Mouse (Mus musculus) left cerebral cortex, adult 2 months (tissue): ENCODE measurements around the gene Tbc1d19. TPM values are rescaled to one million over a fixed set of nuclear protein-coding genes. Genes with fewer than 3 reads are reported as not detected.

Source experiments
- DNase-seq, 2 experiments: peaks; one replicate each; pipeline ENCODE4 v3.0.0; 2021 to 2022; ENCODE audit warnings: low spot score in 2 of 2, mixed read lengths in 1 of 2; ENCODE audit errors: extremely low spot score in 1 of 2
- H3K27ac ChIP-seq: fragments of 200-600 bp; 2 replicates; pipeline ENCODE4 v1.8.1; 2022
- H3K4me3 ChIP-seq: fragments of 200-600 bp; 2 replicates; pipeline ENCODE4 v1.8.1; 2022
- CTCF ChIP-seq: fragments of 200-600 bp; IDR thresholded peaks from 2 replicates; pipeline ENCODE4 v1.8.1; 2022; ENCODE audit warnings: antibody characterized with exemption, mild to moderate bottlenecking, moderate library complexity
- intact Hi-C: fragments of 180-260 bp; cut with DNase I; formaldehyde crosslinking; loops from one replicate; pipeline ENCODE4 v1.15.1; 2025
- long read RNA-seq, 2 experiments: library from polyadenylated mRNA; stranded (forward); transcript quantifications; one replicate each; pipeline ENCODE4 v2.0.0; 2021; ENCODE audit warnings: borderline mapping rate in 2 of 2
- total RNA-seq, 2 experiments: library from RNA; stranded (reverse); gene quantifications; 2 replicates each; pipeline ENCODE4 v1.2.3; 2021

Gene Tbc1d19
- total RNA-seq, result 10 to 100 TPM; 45.2 to 48.7 TPM
- long read RNA-seq, experiment 1, transcript Tbc1d19-201 (21 exons, 2,273 nt), result major isoform, 11 of 21 reads
- long read RNA-seq, experiment 1, partial matches to known transcripts, result 2 of 21 reads
- long read RNA-seq, experiment 1, other reads (novel, unspliced or antisense), result 8 of 21 reads
- long read RNA-seq, experiment 2, transcript Tbc1d19-201 (21 exons, 2,273 nt), result major isoform, 10 of 22 reads
- long read RNA-seq, experiment 2, partial matches to known transcripts, result 1 of 22 reads
- long read RNA-seq, experiment 2, other reads (novel, unspliced or antisense), result 11 of 22 reads

DNA sequence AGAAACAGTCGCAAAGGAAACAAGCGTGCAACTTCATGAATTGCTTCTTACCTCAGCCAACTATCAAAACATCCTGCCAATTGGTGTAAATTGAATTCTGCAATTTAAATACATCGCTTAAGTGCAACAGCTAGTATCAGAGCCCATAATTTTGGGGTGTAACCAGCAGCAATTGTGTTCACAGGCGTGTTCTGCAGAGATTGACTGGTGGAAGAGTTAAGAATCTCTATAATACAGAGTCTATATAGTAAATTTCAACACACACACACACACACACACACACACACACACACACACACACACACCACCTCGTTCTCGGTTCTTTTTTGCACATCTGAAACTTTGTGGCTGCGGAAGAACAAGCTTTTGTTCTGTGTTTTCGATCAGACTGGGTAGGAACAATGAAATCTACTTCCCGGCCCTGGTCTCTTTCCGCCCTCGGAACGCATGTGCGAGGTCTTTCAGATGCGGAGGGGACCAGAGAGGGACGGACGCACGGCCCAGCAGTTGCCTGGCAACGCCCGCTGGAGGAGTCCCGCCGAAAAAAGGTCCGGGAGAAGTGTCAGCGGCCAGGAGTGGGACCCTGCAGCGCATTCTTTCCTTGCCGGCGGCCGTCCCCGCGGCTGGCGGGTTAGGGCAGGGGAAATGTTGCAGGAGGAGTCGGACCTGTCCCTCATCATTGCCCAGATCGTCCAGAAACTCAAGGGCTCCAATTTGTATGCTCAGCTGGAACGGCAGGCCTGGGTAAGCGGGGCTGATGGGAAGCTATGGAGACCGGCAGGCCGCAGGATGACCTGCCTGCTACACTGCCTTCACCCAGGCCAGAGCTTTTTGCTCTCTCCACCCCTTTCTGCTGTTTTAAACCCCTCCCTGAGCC lies at the start of gene Tbc1d19:
Gene Tbc1d19, plus strand, starts transcription at position 492 of the 877 bp plus-strand sequence.
- intact Hi-C loops, result no loop called here
- no peak for TF ChIP-seq CTCF
- peak; percentile 85 to 87 for DNase-seq
- peak within 1 kb of the TSS; percentile 94 for H3K4me3 ChIP-seq
- H3K27ac ChIP-seq, result peak within 1 kb of the TSS; percentile 20; the same call in 1 of the 2 replicates

DNA sequence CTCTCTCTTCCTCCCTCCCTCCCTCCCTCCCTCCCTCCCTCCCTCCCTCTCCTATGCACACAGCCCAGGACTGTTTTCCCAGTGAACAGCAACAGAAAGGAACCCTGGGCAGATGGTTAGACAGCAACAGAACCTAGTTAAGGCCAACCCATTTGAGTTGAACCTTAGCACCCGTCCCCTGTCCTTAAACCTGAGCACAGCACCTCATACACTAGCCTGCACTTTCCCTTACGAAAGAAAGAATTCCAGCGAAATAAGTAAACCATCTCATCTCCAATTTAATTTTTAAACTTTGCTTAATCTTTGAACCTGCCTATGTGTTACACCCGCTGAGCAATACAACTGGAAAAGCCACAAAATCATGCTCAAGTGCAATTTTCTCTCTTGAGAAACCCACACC lies 49.5 kb upstream of the Tbc1d19 start:
- intact Hi-C loops, result no loop called here
- Histone ChIP-seq H3K4me3 (no peak overlapping the region), H3K27ac (no peak overlapping the region)
- DNase-seq, result no peak
- TF ChIP-seq CTCF, result no peak

DNA sequence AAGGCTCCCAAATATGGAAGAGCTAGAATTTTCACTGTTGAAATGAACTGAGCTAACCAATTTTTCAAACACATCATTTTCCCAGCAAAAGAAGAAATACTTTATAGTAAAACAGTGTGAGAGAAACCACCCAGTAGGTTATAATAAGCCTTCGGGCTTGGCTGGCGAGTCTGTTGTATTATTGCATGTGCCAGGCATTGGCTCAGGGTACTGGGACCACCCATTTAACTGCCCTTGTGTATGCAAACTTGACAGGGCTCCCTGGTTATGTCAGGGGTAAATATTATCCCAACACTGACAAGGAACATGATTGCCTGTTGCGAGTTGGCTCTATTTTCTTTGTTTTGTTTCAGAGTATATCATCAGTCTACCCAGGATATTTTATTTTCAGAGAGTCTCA lies 48.5 kb upstream of the Tbc1d19 start:
- intact Hi-C loops, result no loop called here
- no peak for DNase-seq
- no peak overlapping the region for H3K4me3 ChIP-seq
- no peak for TF ChIP-seq CTCF
- no peak overlapping the region for H3K27ac ChIP-seq

DNA sequence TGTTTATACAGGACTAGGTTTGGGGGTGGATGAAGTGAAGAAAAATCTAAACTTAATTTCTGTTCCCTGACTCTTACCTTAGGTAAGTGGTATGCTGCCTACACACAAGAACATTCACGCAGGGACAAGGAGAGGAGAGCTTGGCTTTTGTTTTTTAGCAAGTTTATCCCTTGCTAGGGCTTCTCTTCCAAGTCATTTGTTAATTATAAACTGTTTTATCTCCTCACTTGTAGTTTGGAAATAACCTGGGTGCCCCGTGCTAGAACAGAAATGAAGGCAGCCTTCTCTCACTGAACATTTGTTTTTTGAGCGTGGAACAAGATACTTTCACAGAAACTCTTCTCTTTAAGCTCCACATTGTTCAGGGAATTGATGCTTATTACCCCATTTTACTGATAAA lies 48.1 kb upstream of the Tbc1d19 start:
- DNase-seq, result no peak
- Histone ChIP-seq H3K27ac (no peak overlapping the region), H3K4me3 (no peak overlapping the region)
- intact Hi-C loops, result no loop called here
- no peak for TF ChIP-seq CTCF

DNA sequence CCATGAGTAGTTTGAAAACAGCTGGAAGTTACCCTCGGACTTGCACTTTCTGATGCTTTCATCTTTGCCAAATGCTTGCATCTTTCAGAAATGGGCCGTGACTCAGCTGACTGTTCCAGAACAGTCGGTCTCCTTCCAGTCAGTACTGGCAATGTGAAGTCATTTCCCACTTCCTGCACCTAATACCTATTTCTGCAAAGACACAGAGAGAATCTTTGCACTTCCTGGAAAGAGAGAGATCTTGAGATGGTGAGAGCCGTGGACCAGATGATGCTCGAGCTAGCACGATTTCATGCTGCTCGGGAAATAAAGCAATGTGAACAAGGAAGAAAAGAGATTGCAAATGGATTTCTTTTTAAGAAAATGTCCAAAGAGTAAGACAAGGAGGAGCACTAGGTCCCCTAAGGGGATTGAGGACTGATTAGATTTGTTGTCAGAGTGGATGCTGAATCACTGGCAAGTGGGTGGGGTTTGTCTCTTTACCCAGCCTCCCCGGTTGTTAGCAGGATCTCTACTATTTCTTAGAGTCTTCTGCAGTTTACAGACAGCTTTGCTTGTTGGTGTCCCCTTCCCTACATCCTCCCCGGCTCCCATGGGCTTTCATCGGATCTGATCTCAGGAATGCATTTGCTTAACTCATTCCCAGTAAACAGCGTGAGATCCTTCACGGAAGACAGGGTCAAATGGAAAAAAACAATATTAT lies 24.4 kb upstream of the Tbc1d19 start:
- intact Hi-C loops, result no loop called here
- no peak overlapping the region for H3K4me3 ChIP-seq
- no peak for DNase-seq
- H3K27ac ChIP-seq, result no peak overlapping the region
- TF ChIP-seq CTCF, result no peak

DNA sequence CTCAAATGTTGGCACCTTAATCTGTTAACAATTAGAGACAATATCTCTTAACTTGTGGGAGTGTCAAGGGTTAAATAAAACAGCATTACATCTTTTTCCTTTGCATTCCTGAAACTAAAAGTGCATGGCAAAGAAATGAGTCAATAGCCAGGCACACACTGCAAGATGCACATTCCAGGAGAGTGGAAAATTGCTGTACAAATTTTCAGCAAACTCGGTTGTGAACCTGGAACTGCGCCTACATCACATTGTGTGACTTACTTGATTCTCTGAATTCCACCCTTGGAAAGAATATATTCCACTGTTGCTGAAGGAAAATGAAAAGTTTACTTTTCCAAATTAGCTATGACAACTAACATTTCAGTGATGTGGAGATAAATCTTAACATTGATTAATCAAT lies 8.0 kb upstream of the Tbc1d19 start:
- Histone ChIP-seq H3K4me3 (no peak overlapping the region), H3K27ac (no peak overlapping the region)
- no peak for TF ChIP-seq CTCF
- no peak for DNase-seq
- intact Hi-C loops, result no loop called here

DNA sequence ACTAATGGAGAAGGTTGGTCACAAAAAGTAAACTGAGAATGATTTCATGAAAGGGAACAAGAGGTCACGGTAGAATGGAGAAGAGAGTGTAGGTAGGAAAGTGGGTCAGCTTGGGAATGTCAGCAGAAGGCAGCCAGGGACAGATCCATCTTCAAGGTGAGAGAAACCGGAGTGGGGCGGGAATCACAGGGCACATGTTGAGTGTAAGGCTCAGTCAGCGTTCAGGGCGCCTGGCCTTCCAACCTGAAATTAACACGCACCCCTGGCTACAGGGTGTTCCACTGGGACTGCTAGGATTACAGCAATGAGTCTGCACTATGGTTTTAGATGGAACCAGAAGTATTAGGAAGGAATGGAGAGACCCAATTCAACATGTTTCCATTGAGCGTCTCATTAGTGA lies 10.3 kb downstream of the Tbc1d19 start:
- intact Hi-C loops, result no loop called here
- no peak for TF ChIP-seq CTCF
- H3K4me3 ChIP-seq, result no peak overlapping the region
- no peak overlapping the region for H3K27ac ChIP-seq
- DNase-seq, result no peak

DNA sequence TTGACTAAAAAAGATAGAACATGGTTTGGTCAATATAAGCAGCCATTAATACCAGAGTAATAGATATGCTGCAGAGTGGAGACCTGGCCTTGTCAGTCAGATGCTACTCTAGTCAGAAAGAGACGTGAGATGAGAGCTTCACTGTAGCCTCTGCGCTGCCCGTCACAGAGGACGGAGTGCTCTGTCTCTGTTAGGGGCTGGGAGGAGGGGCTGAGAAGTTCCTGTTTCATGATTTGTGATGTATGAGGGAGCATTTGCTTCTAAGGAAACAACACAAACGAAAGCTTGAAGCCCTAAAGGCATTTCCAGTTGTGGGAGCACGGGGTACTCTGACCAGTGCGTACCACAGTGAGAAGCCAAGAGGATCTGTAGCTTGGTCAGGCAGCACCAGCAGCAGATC lies 16.5 kb downstream of the Tbc1d19 start:
- no peak for DNase-seq
- intact Hi-C loops, result no loop called here
- no peak for TF ChIP-seq CTCF
- H3K4me3 ChIP-seq, result no peak overlapping the region
- no peak overlapping the region for H3K27ac ChIP-seq

DNA sequence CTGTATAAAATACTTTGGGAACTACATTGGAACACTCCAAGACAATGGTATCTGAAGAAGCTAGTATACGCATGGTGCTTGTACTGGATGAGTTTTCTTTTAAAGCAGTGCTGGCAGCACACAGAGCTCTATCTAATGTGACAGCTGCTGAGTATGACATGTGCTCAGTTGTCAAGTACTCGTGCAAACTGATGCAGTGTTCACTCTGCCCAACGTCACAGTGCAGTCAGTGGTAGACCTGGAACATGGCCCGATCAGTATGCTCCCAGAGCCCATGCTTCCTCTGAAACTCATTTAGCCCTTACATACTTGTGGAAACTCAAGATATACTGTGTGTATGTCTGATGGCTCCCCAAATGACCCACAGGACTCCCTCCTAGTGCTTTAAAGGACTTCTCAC lies 25.1 kb downstream of the Tbc1d19 start:
- intact Hi-C loops, result no loop called here
- no peak for TF ChIP-seq CTCF
- DNase-seq, result no peak
- no peak overlapping the region for H3K4me3 ChIP-seq
- H3K27ac ChIP-seq, result no peak overlapping the region

DNA sequence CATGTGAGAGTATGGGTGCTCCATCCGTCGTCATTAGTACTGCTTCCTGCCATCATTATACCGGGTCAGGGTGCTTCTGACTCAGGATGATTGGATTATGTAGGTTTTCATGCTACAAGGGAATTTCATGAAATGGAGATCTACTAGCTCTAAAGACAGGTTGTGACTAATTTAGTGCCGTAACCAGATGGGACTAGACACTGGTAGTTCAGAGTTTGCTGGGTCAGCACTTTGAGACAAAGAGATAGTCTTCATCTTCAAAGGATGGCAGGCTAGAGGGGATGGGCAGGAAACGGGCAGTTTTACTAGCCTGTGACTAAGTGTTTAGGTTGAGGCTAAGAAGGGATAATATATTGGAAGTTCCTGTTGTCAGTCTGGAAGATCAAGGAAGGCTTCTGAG lies 31.9 kb downstream of the Tbc1d19 start:
- no peak for TF ChIP-seq CTCF
- Histone ChIP-seq H3K27ac (no peak overlapping the region), H3K4me3 (no peak overlapping the region)
- intact Hi-C loops, result no loop called here
- no peak for DNase-seq

DNA sequence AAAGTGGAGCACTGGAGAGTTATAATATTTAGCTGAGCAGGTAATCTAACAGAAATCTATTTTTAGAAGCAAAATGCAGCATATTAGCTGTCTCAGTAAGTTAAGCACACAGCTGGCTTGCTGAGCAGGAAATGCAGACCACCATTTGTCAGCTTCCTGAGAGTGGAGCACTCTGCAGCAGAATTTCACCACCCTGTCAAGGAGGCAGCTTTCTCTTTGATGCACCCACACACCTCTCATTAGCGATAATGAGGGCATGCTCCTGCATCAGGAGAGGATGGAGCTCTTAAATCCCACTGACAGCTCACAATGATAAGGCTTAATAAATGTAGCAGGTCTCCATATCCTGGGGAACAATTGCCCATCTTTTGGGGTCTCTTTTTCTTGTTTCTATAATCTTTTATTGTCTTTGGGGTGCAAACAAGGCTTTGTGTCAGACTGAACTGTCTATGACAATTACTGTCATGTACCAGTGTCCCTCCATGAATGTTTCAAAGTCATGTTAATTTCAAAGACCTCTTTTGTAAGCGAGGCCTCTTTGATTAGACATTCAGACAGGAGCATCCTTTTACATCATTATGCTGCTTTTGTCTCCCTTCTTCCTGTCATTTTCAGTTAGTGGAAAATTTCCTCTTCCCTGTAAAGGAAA lies 39.0 kb downstream of the Tbc1d19 start:
- no peak for TF ChIP-seq CTCF

DNA sequence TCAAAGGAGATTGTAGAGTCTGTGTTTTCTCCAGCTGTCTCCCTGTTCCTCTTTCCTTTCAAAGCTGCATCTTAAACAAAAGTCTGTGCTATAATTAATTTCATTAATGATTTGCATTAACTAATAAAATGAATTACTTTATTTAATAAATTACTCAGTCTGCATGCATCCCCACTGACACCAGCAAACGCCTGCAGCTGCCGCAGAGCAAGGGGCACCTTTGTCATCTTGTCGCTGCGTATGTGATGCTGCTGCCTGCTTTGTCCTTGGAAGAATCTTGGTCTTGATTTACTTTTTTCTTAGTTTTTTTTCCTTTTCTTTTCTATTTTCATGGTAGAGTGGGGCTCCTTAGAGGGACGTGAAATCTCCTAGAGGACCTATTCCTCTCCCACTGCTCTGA lies 43.2 kb downstream of the Tbc1d19 start:
- no peak overlapping the region for H3K27ac ChIP-seq
- no peak for DNase-seq
- intact Hi-C loops, result no loop called here
- no peak for TF ChIP-seq CTCF
- H3K4me3 ChIP-seq, result no peak overlapping the region

More for the DNA sequence above, 39.0 kb downstream of the Tbc1d19 start:
- no peak for DNase-seq
- intact Hi-C loops, result no loop called here
- H3K27ac ChIP-seq, result no peak overlapping the region
- no peak overlapping the region for H3K4me3 ChIP-seq
